Mouse (Mus musculus) testis, adult 2 months (tissue): ENCODE data around the gene 6820408C15Rik.

ENCODE experiments used
- CTCF ChIP-seq: fragments of 200-500 bp; IDR thresholded peaks from 2 replicates; pipeline ENCODE4 v1.5.1; 2012; ENCODE audit warnings: low read depth, mild to moderate bottlenecking, inconsistent platforms, low read length, moderate library complexity; ENCODE audit not compliant: control insufficient read depth, insufficient read depth, insufficient replicate concordance
- POLR2A ChIP-seq: fragments of 200-500 bp; IDR thresholded peaks from 2 replicates; pipeline ENCODE4 v1.6.1; 2012; ENCODE audit warnings: low read depth, mild to moderate bottlenecking, inconsistent platforms, low read length, moderate library complexity; ENCODE audit not compliant: control insufficient read depth

GRCm38 (mm10) chr2:152439833-152440232 lies 24.4 kb downstream of the 6820408C15Rik start:
- TF ChIP-seq POLR2A, result no peak
- TF ChIP-seq CTCF, result no peak
